Mouse (Mus musculus) thymus, postnatal 0 days (tissue): ENCODE results near the gene Lhfp. TPM values are rescaled to one million over a fixed set of nuclear protein-coding genes. Genes with fewer than 3 reads are reported as not detected.

Experiments used
- DNase-seq: peaks from one replicate; pipeline ENCODE4 v3.0.0-alpha.2; 2015; ENCODE audit warnings: low spot score
- polyA plus RNA-seq: library from polyadenylated mRNA; unstranded; fragments of >200 nt; fragmentation: Nextera tagmentation; extraction: Ambion mirVana; gene quantifications from 2 replicates; pipeline ENCODE4 v1.2.1, GENCODE M21; 2015

The Lhfp gene
- polyA plus RNA-seq, 1 experiment from 2014 or later = 8.1 TPM

DNA sequence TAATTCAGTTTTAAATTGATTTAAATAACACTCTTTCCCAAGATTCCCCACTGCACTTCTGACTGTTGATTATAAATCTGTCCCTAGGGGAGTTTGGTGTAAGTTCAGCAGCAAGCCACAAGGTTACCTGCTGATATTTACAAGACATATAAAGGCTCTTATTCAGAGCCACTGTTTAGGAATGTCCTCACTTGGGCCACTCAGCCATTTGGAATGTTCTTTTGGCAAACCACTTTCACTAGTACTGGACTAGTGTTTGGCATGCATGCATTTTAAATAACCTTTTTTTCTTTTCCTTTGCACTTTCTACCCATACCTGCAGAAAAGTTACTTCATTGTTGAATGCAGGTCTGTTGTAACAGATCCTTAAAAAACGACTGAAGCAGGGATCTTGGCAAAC lies 109.8 kb downstream of the Lhfp start:
- DNase-seq = no peak

DNA sequence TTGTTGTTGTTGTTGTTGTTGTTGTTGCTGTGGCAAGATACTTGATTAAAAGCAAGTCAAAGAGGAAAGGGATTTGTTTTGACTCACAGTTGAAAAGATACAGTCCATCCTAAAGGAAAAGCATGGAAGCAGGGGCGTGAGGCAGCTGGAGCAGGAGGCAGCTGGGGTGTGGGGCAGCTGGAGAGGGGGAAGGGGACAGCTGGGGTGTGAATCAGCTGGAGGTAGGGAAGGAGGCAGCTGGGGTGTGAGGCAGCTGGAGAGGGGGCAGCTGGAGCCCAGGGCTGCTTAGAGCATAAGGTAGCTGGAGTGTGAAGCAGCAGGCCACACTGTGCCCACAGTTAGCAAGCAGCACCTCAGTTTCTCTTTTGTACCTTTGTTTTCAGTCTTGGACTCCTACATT lies 110.3 kb downstream of the Lhfp start:
- DNase-seq = no peak

GRCm38 (mm10) chr3:53161963-53162362 lies 120.6 kb downstream of the Lhfp start:
- no peak for DNase-seq

DNA sequence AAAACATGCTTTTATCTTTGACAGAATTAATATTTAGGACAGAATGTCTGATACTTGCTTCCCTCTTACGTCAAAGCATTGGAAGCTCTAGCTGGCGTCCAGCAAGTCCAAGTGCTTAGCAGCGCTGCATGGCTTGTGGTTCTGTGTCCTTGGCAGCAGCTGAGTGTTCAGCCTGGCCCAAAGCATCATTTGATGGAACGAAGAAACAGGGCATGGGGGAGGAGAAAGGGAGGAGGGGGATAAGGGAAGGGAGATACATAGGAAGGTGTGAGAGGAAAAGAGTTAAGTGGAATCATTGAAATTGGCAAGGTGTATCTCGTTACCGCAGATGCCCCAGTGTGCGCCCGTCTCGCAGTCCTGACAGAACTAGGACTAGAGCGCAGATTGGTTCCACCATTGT lies 124.0 kb downstream of the Lhfp start:
- DNase-seq = no peak

- no peak for DNase-seq
These were observed 124.7 kb downstream of the Lhfp start for GRCm38 (mm10) chr3:53166001-53166400.

GRCm38 (mm10) chr3:53169486-53169885 lies 128.2 kb downstream of the Lhfp start:
- DNase-seq = no peak

DNA sequence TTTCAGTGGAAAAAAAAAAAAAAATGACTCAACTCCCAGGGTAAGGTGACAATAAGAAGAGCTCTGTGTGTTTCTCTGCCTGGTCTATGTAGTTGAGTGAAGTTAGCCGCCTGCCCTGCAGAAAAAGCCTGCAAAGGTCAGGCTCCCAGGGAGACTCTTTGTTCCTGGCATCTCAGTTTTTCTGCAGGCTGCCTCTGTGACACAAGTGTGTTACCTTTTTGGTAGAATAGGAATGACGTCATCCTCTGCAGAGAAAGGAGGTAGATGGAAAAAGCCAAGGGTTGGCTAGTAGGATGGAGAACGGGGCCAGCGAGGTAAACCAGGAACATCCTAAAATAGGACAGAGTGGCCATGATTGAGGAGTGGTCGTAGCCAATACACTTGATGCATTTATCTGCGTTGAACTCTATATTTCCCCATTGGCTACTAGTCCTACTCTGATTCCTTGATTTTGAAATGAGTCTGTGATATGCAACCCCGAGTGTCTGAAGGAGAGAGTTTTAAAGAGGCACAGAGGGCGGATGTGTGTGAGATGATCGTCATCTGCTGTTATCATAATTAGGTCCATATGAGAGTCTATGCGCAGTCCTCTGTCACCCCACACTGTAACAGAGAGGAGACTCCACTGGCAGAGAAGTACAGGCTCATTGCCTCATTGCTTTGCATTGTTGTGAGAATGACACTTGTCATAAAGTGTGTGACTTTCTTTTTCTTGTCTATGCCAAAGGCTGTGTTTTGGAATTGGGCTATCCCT lies 132.2 kb downstream of the Lhfp start:
- DNase-seq = no peak

DNA sequence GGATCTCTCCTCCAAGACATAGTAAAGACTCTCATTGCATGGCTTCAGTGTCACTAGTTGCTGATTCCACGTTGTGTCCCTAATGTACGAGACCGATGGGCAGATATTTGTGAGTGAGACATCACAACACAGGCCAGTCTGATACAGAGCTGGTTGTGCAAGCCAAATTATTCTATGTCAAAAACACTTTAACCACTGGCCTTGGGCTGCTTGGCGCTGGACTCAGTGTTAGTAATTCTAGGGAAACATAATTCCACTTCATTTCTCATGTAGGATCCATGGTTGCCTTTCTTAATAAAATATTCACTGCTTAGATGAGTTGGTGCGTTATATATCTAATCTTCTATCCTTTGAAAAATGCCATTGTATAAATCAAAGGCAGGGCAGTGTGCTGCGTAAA lies 138.6 kb downstream of the Lhfp start:
- no peak for DNase-seq

- no peak for DNase-seq
These were observed 144.1 kb downstream of the Lhfp start for GRCm38 (mm10) chr3:53185439-53185838.

- DNase-seq = no peak
These were observed 152.1 kb downstream of the Lhfp start for GRCm38 (mm10) chr3:53193441-53193840.

GRCm38 (mm10) chr3:53195666-53196107 lies 154.4 kb downstream of the Lhfp start:
- DNase-seq = no peak

DNA sequence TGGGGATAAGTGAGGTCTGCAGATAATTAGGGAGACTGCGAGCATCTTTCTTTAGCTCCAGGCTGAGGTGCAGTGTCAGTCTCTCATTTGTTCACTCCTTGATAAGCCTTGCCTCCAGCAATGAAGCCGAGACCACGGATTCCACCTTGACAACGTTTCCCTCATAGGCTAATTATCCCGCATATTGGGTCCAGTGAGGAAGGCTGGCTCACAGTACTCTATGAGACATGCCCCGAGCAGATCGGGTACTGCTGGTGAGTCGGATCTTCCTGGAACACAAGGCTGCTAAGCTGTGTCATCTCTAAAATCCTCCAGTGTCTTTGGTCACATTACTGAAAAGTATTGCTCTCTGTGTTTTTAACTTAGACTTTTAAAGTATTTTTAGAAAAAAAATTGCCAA lies 158.8 kb downstream of the Lhfp start:
- no peak for DNase-seq

GRCm38 (mm10) chr3:53200853-53201252 lies 159.5 kb downstream of the Lhfp start:
- no peak for DNase-seq

GRCm38 (mm10) chr3:53201670-53202069 lies 160.3 kb downstream of the Lhfp start:
- DNase-seq = no peak

DNA sequence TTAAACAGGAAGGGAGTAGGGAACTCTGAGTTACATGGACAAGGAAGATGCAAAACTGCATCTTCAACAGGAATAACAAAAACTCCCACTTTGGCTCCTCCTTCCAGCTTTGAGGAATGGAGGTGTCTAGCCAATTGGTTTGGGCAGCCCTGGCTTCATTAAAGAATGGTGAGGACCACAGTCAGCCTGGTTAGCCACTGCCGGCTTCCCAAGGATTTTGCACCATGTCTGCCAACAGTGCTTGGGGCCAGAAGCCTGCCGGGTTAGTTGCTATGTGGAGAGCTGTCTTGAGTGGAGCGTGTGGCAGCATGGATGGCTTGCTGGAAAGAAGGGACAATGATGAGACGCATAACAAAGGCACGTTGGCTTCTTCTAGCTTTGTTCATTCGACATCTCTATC lies 160.9 kb downstream of the Lhfp start:
- DNase-seq = no peak

- no peak for DNase-seq
These were observed 161.4 kb downstream of the Lhfp start for GRCm38 (mm10) chr3:53202698-53203097.

DNA sequence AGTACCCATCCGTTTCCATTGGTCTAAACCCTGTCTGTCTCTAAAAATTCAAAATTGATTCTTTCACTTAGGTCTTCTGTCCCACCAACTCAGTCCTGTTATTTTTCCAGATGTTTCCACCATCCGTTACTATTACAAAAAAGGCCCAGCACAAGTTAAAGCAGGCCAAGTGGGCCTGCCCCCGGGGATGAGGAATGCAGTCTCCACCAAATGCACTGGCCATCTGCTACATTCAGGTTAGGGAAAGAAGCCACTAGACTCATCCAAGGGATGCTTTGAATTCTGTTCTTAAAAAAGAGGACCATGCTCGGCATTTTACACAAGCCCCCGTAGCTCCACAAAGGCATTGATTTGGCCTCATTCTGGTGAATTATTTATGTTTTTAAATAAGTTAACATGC lies 162.3 kb downstream of the Lhfp start:
- no peak for DNase-seq

GRCm38 (mm10) chr3:53204348-53204984 lies 163.1 kb downstream of the Lhfp start:
- no peak for DNase-seq

DNA sequence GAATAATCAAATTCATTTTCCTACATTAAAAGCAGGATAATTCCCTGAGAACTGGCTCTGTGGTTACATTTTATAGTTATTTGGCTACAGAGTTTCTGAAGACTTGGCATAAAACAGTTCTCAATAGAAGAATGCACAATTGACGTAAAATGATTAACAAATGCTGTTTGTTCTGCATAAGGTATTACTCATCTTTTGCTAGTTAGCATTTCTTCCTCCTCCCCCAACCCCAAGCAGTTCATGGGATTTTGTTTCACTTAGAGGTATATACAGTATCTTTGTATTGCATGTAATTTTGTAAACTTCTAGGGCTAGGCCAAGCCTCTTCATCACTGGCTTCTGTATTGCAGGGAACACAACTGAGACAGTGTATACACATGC lies 163.6 kb downstream of the Lhfp start:
- no peak for DNase-seq

- no peak for DNase-seq
These were observed 164.4 kb downstream of the Lhfp start for GRCm38 (mm10) chr3:53205706-53206105.

- no peak for DNase-seq
These were observed 165.3 kb downstream of the Lhfp start for GRCm38 (mm10) chr3:53206509-53207224.

DNA sequence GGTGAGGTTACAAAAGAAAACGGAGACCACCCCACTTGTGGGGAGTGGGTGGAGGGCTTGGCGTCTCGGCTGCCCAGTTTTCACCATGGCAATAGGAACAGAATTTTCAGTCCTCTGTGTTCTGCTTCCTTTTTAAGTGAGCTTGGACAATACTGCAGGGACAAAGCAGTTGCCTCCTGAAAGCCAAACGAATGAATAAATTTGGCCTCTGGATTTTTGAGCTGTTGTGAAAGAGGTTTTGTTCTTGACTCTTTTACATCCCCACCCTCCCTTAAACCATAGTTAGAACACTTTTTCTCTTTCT lies 165.8 kb downstream of the Lhfp start:
- DNase-seq = no peak
